Mouse (Mus musculus) intestine, postnatal 0 days (tissue): ENCODE data around the gene Otop3. TPM values are rescaled to one million over a fixed set of nuclear protein-coding genes. Genes with fewer than 3 reads are reported as not detected.
"Not testable (repeated sequence)": the region's sequence is repeated elsewhere in the genome, so short reads cannot be mapped to it uniquely, and the experiment has no call there.

Experiments
- ATAC-seq: fragments of 200-750 bp; cut with Nextera tagmentation; 2 replicates; pipeline ENCODE4 v1.8.0; 2017; ENCODE audit warnings: mild to moderate bottlenecking, moderate TSS enrichment, moderate library complexity
- H3K27ac ChIP-seq: fragments of 300-500 bp; sonication (generic); 2 replicates; pipeline ENCODE4 v1.5.1; 2014; ENCODE audit warnings: mild to moderate bottlenecking, low read depth, low read length, moderate library complexity
- H3K27me3 ChIP-seq: fragments of 300-500 bp; sonication (generic); replicated peaks from 2 replicates; pipeline ENCODE4 v1.6.1; 2014; ENCODE audit warnings: low read length, mixed read lengths; ENCODE audit not compliant: control insufficient read depth, insufficient read depth
- H3K36me3 ChIP-seq: fragments of 300-500 bp; sonication (generic); 2 replicates; pipeline ENCODE4 v1.6.1; 2014; ENCODE audit warnings: mild to moderate bottlenecking, moderate library complexity; ENCODE audit not compliant: control insufficient read depth, insufficient read depth
- H3K4me1 ChIP-seq: fragments of 300-500 bp; sonication (generic); replicated peaks from 2 replicates; pipeline ENCODE4 v1.6.1; 2014; ENCODE audit warnings: antibody characterized with exemption, low read length, mixed read lengths; ENCODE audit not compliant: control insufficient read depth, insufficient read depth
- H3K4me2 ChIP-seq: fragments of 300-500 bp; sonication (generic); replicated peaks from 2 replicates; pipeline ENCODE4 v1.6.1; 2014; ENCODE audit warnings: low read depth, mild to moderate bottlenecking, moderate library complexity
- H3K4me3 ChIP-seq: fragments of 300-500 bp; sonication (generic); 2 replicates; pipeline ENCODE4 v1.5.1; 2014; ENCODE audit warnings: low read depth, low read length
- H3K9ac ChIP-seq: fragments of 300-500 bp; sonication (generic); 2 replicates; pipeline ENCODE4 v1.6.1; 2014; ENCODE audit warnings: mild to moderate bottlenecking, low read depth, low read length
- H3K9me3 ChIP-seq: fragments of 300-500 bp; sonication (generic); 2 replicates; pipeline ENCODE4 v1.6.1; 2016; ENCODE audit warnings: mixed run types; ENCODE audit not compliant: control insufficient read depth
- CTCF ChIP-seq: sonication (generic); IDR thresholded peaks from 2 replicates; pipeline ENCODE4 v1.5.1; 2016; ENCODE audit warnings: low read depth, mild to moderate bottlenecking, control low read depth, antibody characterized with exemption, moderate library complexity
- WGBS: fragments of 180-500 bp; shearing (Covaris S2); extraction: QIAGEN DNeasy Blood & Tissue Kit; methylation state at CpG from one replicate; pipeline ENCODE4 v1.1.7; 2014; 5-methylcytosine and 5-hydroxymethylcytosine counted together
- polyA plus RNA-seq: library from polyadenylated mRNA; unstranded; fragments of >200 nt; fragmentation: Nextera tagmentation; extraction: Ambion mirVana; gene quantifications from 2 replicates; pipeline ENCODE4 v1.2.1, GENCODE M21; 2015

The Otop3 gene
- polyA plus RNA-seq, 1 experiment from 2014 or later = 2.3 TPM

GRCm38 (mm10) chr11:115377854-115378253, 43.3 kb downstream of the Otop3 start:
- no peak for ATAC-seq
- H3K9ac ChIP-seq = no peak overlapping the region
- no peaks in the 10 kb centered on the region for H3K36me3 ChIP-seq
- H3K27me3 ChIP-seq = peaks cover 12% of the 10 kb centered on the region
- H3K9me3 ChIP-seq = no peaks in the 10 kb centered on the region
- H3K4me1 ChIP-seq = no peaks in the 10 kb centered on the region
- H3K4me3 ChIP-seq = no peak overlapping the region
- no peak overlapping the region for H3K27ac ChIP-seq
- 0 out of 2 replicates have a peak, but pooled peaks have one; percentile 21 for TF ChIP-seq CTCF
- whole genome bisulfite sequencing = 89% methylated on average over 7 of the region's 7 CpGs
- no peak overlapping the region for H3K4me2 ChIP-seq

- Histone ChIP-seq H3K27me3 (0 out of 2 replicates have a peak, but pooled peaks cover 7% of the 10 kb centered on the region), H3K27ac (peak overlapping the region; percentile 64; the same call in 1 of the 2 replicates), H3K36me3 (no peaks in the 10 kb centered on the region), H3K9ac (no peak overlapping the region), H3K4me3 (peak overlapping the region; percentile 79), H3K9me3 (no peaks in the 10 kb centered on the region), H3K4me2 (peak overlapping the region; percentile 99), H3K4me1 (no peaks in the 10 kb centered on the region)
- 15% methylated on average over 9 of the region's 9 CpGs for WGBS
- ATAC-seq = no peak
- TF ChIP-seq CTCF = no peak
Measured at GRCm38 (mm10) chr11:115381276-115381675, 46.7 kb downstream of the Otop3 start.

GRCm38 (mm10) chr11:115381743-115382539, 47.4 kb downstream of the Otop3 start, which contains the start of gene Cdr2l:
Gene Cdr2l, plus strand, starts transcription at chr11:115381916.
- H3K36me3 ChIP-seq = no peaks in the 10 kb centered on the region
- ATAC-seq = peak; percentile 90
- no peak for TF ChIP-seq CTCF
- peak within 1 kb of the TSS; percentile 64 for H3K27ac ChIP-seq
- no peaks in the 10 kb centered on the region for H3K9me3 ChIP-seq
- H3K27me3 ChIP-seq = 0 out of 2 replicates have a peak, but pooled peaks cover 7% of the 10 kb centered on the region
- WGBS = under 1% methylated on average over 73 of the region's 76 CpGs
- peak within 1 kb of the TSS; percentile 78 for H3K9ac ChIP-seq
- H3K4me3 ChIP-seq = peak within 1 kb of the TSS; percentile 79
- H3K4me2 ChIP-seq = peak within 1 kb of the TSS; percentile 99
- H3K4me1 ChIP-seq = no peaks in the 10 kb centered on the region

- H3K4me1 ChIP-seq = no peaks in the 10 kb centered on the region
- no peak for ATAC-seq
- H3K36me3 ChIP-seq = no peaks in the 10 kb centered on the region
- TF ChIP-seq CTCF = no peak
- H3K27ac ChIP-seq = no peak overlapping the region
- 24% methylated on average over 5 of the region's 5 CpGs for WGBS
- 0 out of 2 replicates have a peak, but pooled peaks cover 7% of the 10 kb centered on the region for H3K27me3 ChIP-seq
- H3K9me3 ChIP-seq = no peaks in the 10 kb centered on the region
- H3K4me3 ChIP-seq = peak overlapping the region; percentile 79
- H3K4me2 ChIP-seq = peak overlapping the region; percentile 99
- H3K9ac ChIP-seq = no peak overlapping the region
Measured at GRCm38 (mm10) chr11:115382891-115383290, 48.4 kb downstream of the Otop3 start.

- 54% methylated on average over 16 of the region's 16 CpGs for WGBS
- H3K4me1 ChIP-seq = no peaks in the 10 kb centered on the region
- no peak for TF ChIP-seq CTCF
- 0 out of 2 replicates have a peak, but pooled peaks cover 7% of the 10 kb centered on the region for H3K27me3 ChIP-seq
- no peak overlapping the region for H3K9ac ChIP-seq
- no peak overlapping the region for H3K27ac ChIP-seq
- H3K4me3 ChIP-seq = no peak overlapping the region
- no peaks in the 10 kb centered on the region for H3K36me3 ChIP-seq
- no peaks in the 10 kb centered on the region for H3K9me3 ChIP-seq
- H3K4me2 ChIP-seq = peak overlapping the region; percentile 21; the same call in 1 of the 2 replicates
- ATAC-seq = no peak
Measured at GRCm38 (mm10) chr11:115383701-115384474, 49.4 kb downstream of the Otop3 start.

- no peak for TF ChIP-seq CTCF
- Histone ChIP-seq H3K9me3 (no peaks in the 10 kb centered on the region), H3K4me3 (no peak overlapping the region), H3K4me2 (no peak overlapping the region), H3K9ac (no peak overlapping the region), H3K36me3 (no peaks in the 10 kb centered on the region), H3K27ac (no peak overlapping the region), H3K27me3 (0 out of 2 replicates have a peak, but pooled peaks cover 7% of the 10 kb centered on the region), H3K4me1 (no peaks in the 10 kb centered on the region)
- 80% methylated on average over 5 of the region's 5 CpGs for WGBS
- no peak for ATAC-seq
Measured at GRCm38 (mm10) chr11:115384587-115384986, 50.1 kb downstream of the Otop3 start.

- ATAC-seq, H3K9me3 ChIP-seq, H3K4me1 ChIP-seq, H3K27me3 ChIP-seq, H3K9ac ChIP-seq, H3K36me3 ChIP-seq, H3K4me3 ChIP-seq, H3K4me2 ChIP-seq, H3K27ac ChIP-seq: not testable (repeated sequence)
- 86% methylated on average over 3 of the region's 3 CpGs for WGBS
Measured at GRCm38 (mm10) chr11:115386859-115387258, 52.3 kb downstream of the Otop3 start.
